Mouse (Mus musculus): ENCODE measurements around the gene Lig1.

The Lig1 gene

GRCm38 (mm10) chr7:13277081-13277480, at the start of gene Lig1:
Gene Lig1, plus strand, starts transcription at chr7:13277283.
- DNase-seq: no peak

- DNase-seq: peak; percentile 84
Measured at GRCm38 (mm10) chr7:13260746-13261700, 16.1 kb upstream of the Lig1 start.

GRCm38 (mm10) chr7:13263851-13264250, 13.2 kb upstream of the Lig1 start:
- DNase-seq: peak; percentile 72

- DNase-seq: no peak
Measured at GRCm38 (mm10) chr7:13264396-13264795, 12.7 kb upstream of the Lig1 start.

- DNase-seq: no peak
Measured at GRCm38 (mm10) chr7:13268749-13269260, 8.3 kb upstream of the Lig1 start.

GRCm38 (mm10) chr7:13269394-13269793, 7.7 kb upstream of the Lig1 start:
- DNase-seq: peak; percentile 67

GRCm38 (mm10) chr7:13271704-13272103, 5.4 kb upstream of the Lig1 start:
- DNase-seq: no peak

GRCm38 (mm10) chr7:13277833-13278232, 750 bp downstream of the Lig1 start:
- DNase-seq: peak; percentile 86

- peak; percentile 99 for DNase-seq
Measured at GRCm38 (mm10) chr7:13278308-13278891, 1.3 kb downstream of the Lig1 start, which contains the start of gene Zswim9. Gene Zswim9, minus strand, starts transcription at chr7:13278721.

GRCm38 (mm10) chr7:13278957-13279356, 1.9 kb downstream of the Lig1 start:
- DNase-seq: peak; percentile 92

- no peak for DNase-seq
Measured at GRCm38 (mm10) chr7:13288621-13289020, 11.5 kb downstream of the Lig1 start.

GRCm38 (mm10) chr7:13290041-13290675, 13.1 kb downstream of the Lig1 start:
- DNase-seq: no peak

- no peak for DNase-seq
Measured at GRCm38 (mm10) chr7:13291370-13291769, 14.3 kb downstream of the Lig1 start.

- DNase-seq: peak; percentile 85
Measured at GRCm38 (mm10) chr7:13293878-13294855, 17.1 kb downstream of the Lig1 start.

- peak; percentile 74 for DNase-seq
Measured at GRCm38 (mm10) chr7:13295256-13295655, 18.2 kb downstream of the Lig1 start.

- no peak for DNase-seq
Measured at GRCm38 (mm10) chr7:13297636-13298035, 20.6 kb downstream of the Lig1 start.

GRCm38 (mm10) chr7:13298821-13299220, 21.7 kb downstream of the Lig1 start:
- DNase-seq: peak; percentile 74

GRCm38 (mm10) chr7:13301643-13302042, 24.6 kb downstream of the Lig1 start:
- peak; percentile 61 for DNase-seq

GRCm38 (mm10) chr7:13302780-13303179, 25.7 kb downstream of the Lig1 start:
- DNase-seq: peak; percentile 87

GRCm38 (mm10) chr7:13303372-13303771, 26.3 kb downstream of the Lig1 start:
- no peak for DNase-seq

- DNase-seq: no peak
Measured at GRCm38 (mm10) chr7:13309407-13309806, 32.3 kb downstream of the Lig1 start.
